Comparison of ENCODE assay signal across 8 mouse cellular contexts in the genomic region with DNA sequence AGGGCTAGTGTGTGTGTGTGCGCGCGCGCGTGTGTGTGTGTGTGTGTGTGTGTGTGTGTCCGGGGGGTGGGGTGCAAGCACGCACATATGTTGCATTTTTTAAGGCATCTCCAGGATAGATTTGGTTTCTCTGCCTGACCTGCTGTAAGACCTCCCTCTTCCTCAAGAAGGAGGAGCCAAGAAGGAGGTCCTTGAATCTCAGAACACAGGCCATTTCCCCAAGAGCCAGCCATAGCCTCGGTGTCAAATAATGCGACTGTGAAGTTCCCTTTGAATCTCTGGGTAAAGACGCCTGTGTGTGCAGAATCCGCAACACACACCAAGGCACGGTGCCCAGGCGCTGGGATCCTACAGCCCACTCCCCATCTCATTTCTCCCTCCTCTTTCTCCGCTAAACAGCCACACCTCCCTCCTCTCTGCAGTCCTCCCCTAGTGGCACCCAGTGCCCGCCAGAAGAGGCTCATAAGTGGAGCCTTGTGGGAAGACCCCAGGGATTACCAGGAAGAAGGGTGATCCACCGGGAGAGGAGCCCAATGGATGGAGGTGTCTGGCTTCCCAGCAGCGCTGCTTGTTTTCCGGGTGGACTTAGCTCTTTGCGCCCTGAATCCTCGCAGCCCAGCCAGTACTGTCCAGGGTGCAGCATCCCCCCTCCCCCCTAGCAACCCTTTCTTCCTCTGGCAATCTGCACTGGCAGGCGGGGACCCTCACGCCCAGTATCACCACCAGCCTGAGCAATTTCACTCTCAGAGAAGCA.
DNase-seq lines count a peak whose midpoint lies in the region; ATAC-seq and TF ChIP-seq lines count a peak whose summit lies in the region.

No protein-coding gene starts in this region.

- peaks cover 0 to 2% of the 10 kb centered on the region in 2 experiments; a peak in 1 of 4 replicates for H3K4me1 ChIP-seq in ES-E14 (ENCODE audit: control insufficient read depth in 2 of 2, insufficient read depth in 2 of 2, low read length in 2 of 2, poor library complexity in 1 of 2)
- peaks cover 11% of the 10 kb centered on the region for H3K4me1 ChIP-seq in forebrain, embryonic 12.5 days
- no peaks in the 10 kb centered on the region for H3K4me1 ChIP-seq in liver, postnatal 0 days (ENCODE audit: insufficient read depth)
- H3K4me1 ChIP-seq in neural tube, embryonic 12.5 days: peaks cover 28% of the 10 kb centered on the region

- DNase-seq in ES-E14 (ENCODE audit: low read depth, low spot score): no peak
- DNase-seq in heart, postnatal 10 days: peak; percentile 53 to 56
- DNase-seq in layer of hippocampus, adult 8-10 months (ENCODE audit: low spot score in 2 of 2): peak; percentile 35 to 53
- DNase-seq in liver, postnatal 0 days: peak; percentile 17
- peak; percentile 42 for DNase-seq in yolk sac, embryonic 10.5 days (ENCODE audit: low spot score)

- in situ Hi-C loops in ES-E14 (cut with MboI; ENCODE audit: low sequenced_read_pairs in 2 of 2, unreplicated experiment in 2 of 2): no loop called here

- under 1% methylated on average over 22 of the region's 22 CpGs for WGBS in forebrain, embryonic 12.5 days
- 2% methylated on average over 22 of the region's 22 CpGs for WGBS in liver, postnatal 0 days (ENCODE audit: insufficient replicate concordance)
- WGBS in neural tube, embryonic 12.5 days: under 1% methylated on average over 22 of the region's 22 CpGs

- H3K4me3 ChIP-seq in ES-E14 (ENCODE audit: insufficient read depth in 1 of 2, low read depth in 1 of 2, low read length in 2 of 2, poor library complexity in 1 of 2, severe bottlenecking in 1 of 2): peak overlapping the region; percentile 61 to 71
- peak overlapping the region; percentile 67 for H3K4me3 ChIP-seq in forebrain, embryonic 12.5 days (replicated peaks)
- H3K4me3 ChIP-seq in liver, postnatal 0 days (ENCODE audit: low read depth, low read length): peak overlapping the region; percentile 60
- peak overlapping the region; percentile 65 for H3K4me3 ChIP-seq in neural tube, embryonic 12.5 days

- TF ChIP-seq EP300 in liver, postnatal 0 days (IDR thresholded peaks at IDR 0.05; ENCODE audit: low read depth): no peak

- peak; percentile 41 for ATAC-seq in cerebellum, adult (ENCODE audit: insufficient number of reproducible peaks, low FRiP score, low TSS enrichment)
- peak; percentile 90 for ATAC-seq in forebrain, embryonic 12.5 days (ENCODE audit: low FRiP score)
- ATAC-seq in liver, postnatal 0 days: peak; percentile 40
- peak; percentile 90 for ATAC-seq in neural tube, embryonic 12.5 days (ENCODE audit: low FRiP score, low read depth)

- H3K9me3 ChIP-seq in ES-E14 (ENCODE audit: control insufficient read depth, insufficient read depth, low read depth, low read length): no peaks in the 10 kb centered on the region
- H3K9me3 ChIP-seq in forebrain, embryonic 12.5 days: no peaks in the 10 kb centered on the region
- H3K9me3 ChIP-seq in liver, postnatal 0 days (ENCODE audit: low read length): no peaks in the 10 kb centered on the region
- H3K9me3 ChIP-seq in neural tube, embryonic 12.5 days: no peaks in the 10 kb centered on the region

- peak overlapping the region; percentile 92 for H3K4me2 ChIP-seq in forebrain, embryonic 12.5 days
- H3K4me2 ChIP-seq in liver, postnatal 0 days (ENCODE audit: low read depth, low read length): peak overlapping the region; percentile 86
- H3K4me2 ChIP-seq in neural tube, embryonic 12.5 days (replicated peaks): peak overlapping the region; percentile 89

- intact Hi-C loops in heart, postnatal 10 days (cut with DNase I): loop anchor here (10.0 kb wide), 2 partner anchors 116 to 1186 kb away; no protein-coding TSS in a partner anchor

- no peaks in the 10 kb centered on the region for H3K36me3 ChIP-seq in ES-E14 (ENCODE audit: control insufficient read depth, insufficient read depth, low read length, poor library complexity, severe bottlenecking)
- no peaks in the 10 kb centered on the region for H3K36me3 ChIP-seq in forebrain, embryonic 12.5 days (replicated peaks)
- H3K36me3 ChIP-seq in liver, postnatal 0 days (replicated peaks; ENCODE audit: insufficient read depth, low read length): no peaks in the 10 kb centered on the region
- no peaks in the 10 kb centered on the region for H3K36me3 ChIP-seq in neural tube, embryonic 12.5 days

- no peak overlapping the region for H3K27ac ChIP-seq in ES-E14 (ENCODE audit: insufficient read depth, low read depth, low read length, poor library complexity, severe bottlenecking)
- peak overlapping the region; percentile 91 for H3K27ac ChIP-seq in forebrain, embryonic 12.5 days
- H3K27ac ChIP-seq in liver, postnatal 0 days (ENCODE audit: low read depth): peak overlapping the region; percentile 16; the same call in 1 of the 2 replicates
- H3K27ac ChIP-seq in neural tube, embryonic 12.5 days: peak overlapping the region; percentile 89

- peak overlapping the region; percentile 58; the same call in 1 of the 2 replicates for H3K9ac ChIP-seq in ES-E14 (ENCODE audit: insufficient read depth, low read depth, low read length, poor library complexity, severe bottlenecking)
- peak overlapping the region; percentile 77 for H3K9ac ChIP-seq in forebrain, embryonic 12.5 days
- H3K9ac ChIP-seq in liver, postnatal 0 days (replicated peaks): peak overlapping the region; percentile 64
- peak overlapping the region; percentile 82 for H3K9ac ChIP-seq in neural tube, embryonic 12.5 days

- TF ChIP-seq CTCF in liver, postnatal 0 days (IDR thresholded peaks at IDR 0.05; ENCODE audit: low read depth): no peak

- H3K27me3 ChIP-seq in forebrain, embryonic 12.5 days: peaks cover 44% of the 10 kb centered on the region
- H3K27me3 ChIP-seq in liver, postnatal 0 days (ENCODE audit: insufficient read depth, low read length): peaks cover 30% of the 10 kb centered on the region
- H3K27me3 ChIP-seq in neural tube, embryonic 12.5 days (replicated peaks): peaks cover 24% of the 10 kb centered on the region

TF ChIP-seq in ES-E14, 5 proteins besides CTCF, POLR2A, EP300 and RAD21:
- TF ChIP-seq CHD2 (IDR thresholded peaks at IDR 0.05; ENCODE audit: low read depth, low read length): no peak
- no peak for TF ChIP-seq MAFK (IDR thresholded peaks at IDR 0.05; ENCODE audit: insufficient read depth, low read depth, low read length)
- no peak for TF ChIP-seq HCFC1 (IDR thresholded peaks at IDR 0.05; ENCODE audit: borderline replicate concordance, insufficient read depth, low read length)
- no peak for TF ChIP-seq ZC3H11A (IDR thresholded peaks at IDR 0.05; ENCODE audit: borderline replicate concordance, low read depth, low read length)
- no peak for TF ChIP-seq ZNF384 (IDR thresholded peaks at IDR 0.05; ENCODE audit: low read depth, low read length)

Comparison
In these comparisons a context has a peak if more than half of its experiments do, and no peak if none do; other contexts are left out.
1. ATAC-seq: peak in every context shown above with its lines; median percentile 90 in forebrain, embryonic 12.5 days; 90 in neural tube, embryonic 12.5 days; 41 in cerebellum, adult; 40 in liver, postnatal 0 days.